Mouse (Mus musculus): ENCODE measurements around the gene Pak7. TPM values are rescaled to one million over a fixed set of nuclear protein-coding genes. Genes with fewer than 3 reads are reported as not detected.

Pak7 gene
- polyA plus RNA-seq (2017; shearing (Covaris generic)): 0.34 TPM

GRCm38 (mm10) chr2:136387181-136388131 lies at the start of gene Pak7:
Pak7 (minus strand) TSS chr2:136387967.

GRCm38 (mm10) chr2:136051688-136052289 lies 336.0 kb downstream of the Pak7 start, which contains the start of gene Lamp5:
Lamp5 (plus strand) TSS chr2:136052239.

Other genes with a start within 250 kb of the Pak7 start
- 0.17 TPM for gene Ankef1, start 113.9 kb upstream of the Pak7 start, polyA plus RNA-seq (2017; shearing (Covaris generic))